Mouse (Mus musculus): Measurements from ENCODE around the gene Atp8a1.

DNA sequence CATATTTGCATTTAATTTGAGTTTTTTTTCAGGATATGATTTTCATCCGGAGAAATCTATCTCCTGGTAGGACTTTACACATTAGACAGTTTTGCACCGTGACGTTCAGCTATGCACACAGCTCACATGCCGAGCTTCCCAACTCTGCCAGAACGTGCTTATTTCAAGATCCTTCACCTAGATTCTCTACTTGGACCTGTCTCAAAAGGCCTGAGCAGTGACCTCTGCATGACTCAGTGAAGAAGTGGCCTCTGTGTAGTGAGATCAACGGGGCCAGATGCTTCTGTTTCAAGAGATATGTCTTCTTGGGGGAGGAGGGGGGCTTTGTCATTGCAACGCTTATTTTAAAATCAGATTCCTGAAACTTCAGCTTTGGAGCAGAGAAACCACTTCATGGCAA is 64.5 kb downstream of the Atp8a1 start:
- TF ChIP-seq GATA1 (IDR thresholded peaks at IDR 0.05; ENCODE audit: low read length) (no peak), TAL1 (IDR thresholded peaks at IDR 0.05; ENCODE audit: low read length) (no peak)

Data from erythroblast, embryonic 14.5 days (primary cell).